Mouse (Mus musculus): ENCODE results near the gene Slk.

Slk gene

GRCm38 (mm10) chr19:47652255-47652654, 72.8 kb downstream of the Slk start:
- DNase-seq (ENCODE audit: low read depth, low spot score): no peak

- DNase-seq (ENCODE audit: low read depth, low spot score): no peak
Measured at GRCm38 (mm10) chr19:47653173-47653572, 73.7 kb downstream of the Slk start.

GRCm38 (mm10) chr19:47654896-47655295, 75.4 kb downstream of the Slk start:
- no peak for DNase-seq (ENCODE audit: low read depth, low spot score)

GRCm38 (mm10) chr19:47658914-47659535, 79.5 kb downstream of the Slk start:
- DNase-seq (ENCODE audit: low read depth, low spot score): no peak

- DNase-seq (ENCODE audit: low read depth, low spot score): no peak
Measured at GRCm38 (mm10) chr19:47659765-47660408, 80.4 kb downstream of the Slk start.

GRCm38 (mm10) chr19:47667601-47668000, 88.1 kb downstream of the Slk start:
- DNase-seq (ENCODE audit: low read depth, low spot score): no peak

GRCm38 (mm10) chr19:47668399-47668798, 88.9 kb downstream of the Slk start:
- no peak for DNase-seq (ENCODE audit: low read depth, low spot score)

GRCm38 (mm10) chr19:47674419-47674818, 94.9 kb downstream of the Slk start:
- DNase-seq (ENCODE audit: low read depth, low spot score): peak; percentile 21

GRCm38 (mm10) chr19:47678675-47679074, 99.2 kb downstream of the Slk start:
- DNase-seq (ENCODE audit: low read depth, low spot score): no peak

GRCm38 (mm10) chr19:47689592-47689991, 110.1 kb downstream of the Slk start:
- no peak for DNase-seq (ENCODE audit: low read depth, low spot score)

- no peak for DNase-seq (ENCODE audit: low read depth, low spot score)
Measured at GRCm38 (mm10) chr19:47691994-47692393, 112.5 kb downstream of the Slk start, which contains the start of gene Col17a1. Gene Col17a1, minus strand, starts transcription at chr19:47692094.

All from CD4-positive helper T cell, adult 2 months (primary cell).